Mouse (Mus musculus): ENCODE results near the gene Ednra.

The Ednra gene

DNA sequence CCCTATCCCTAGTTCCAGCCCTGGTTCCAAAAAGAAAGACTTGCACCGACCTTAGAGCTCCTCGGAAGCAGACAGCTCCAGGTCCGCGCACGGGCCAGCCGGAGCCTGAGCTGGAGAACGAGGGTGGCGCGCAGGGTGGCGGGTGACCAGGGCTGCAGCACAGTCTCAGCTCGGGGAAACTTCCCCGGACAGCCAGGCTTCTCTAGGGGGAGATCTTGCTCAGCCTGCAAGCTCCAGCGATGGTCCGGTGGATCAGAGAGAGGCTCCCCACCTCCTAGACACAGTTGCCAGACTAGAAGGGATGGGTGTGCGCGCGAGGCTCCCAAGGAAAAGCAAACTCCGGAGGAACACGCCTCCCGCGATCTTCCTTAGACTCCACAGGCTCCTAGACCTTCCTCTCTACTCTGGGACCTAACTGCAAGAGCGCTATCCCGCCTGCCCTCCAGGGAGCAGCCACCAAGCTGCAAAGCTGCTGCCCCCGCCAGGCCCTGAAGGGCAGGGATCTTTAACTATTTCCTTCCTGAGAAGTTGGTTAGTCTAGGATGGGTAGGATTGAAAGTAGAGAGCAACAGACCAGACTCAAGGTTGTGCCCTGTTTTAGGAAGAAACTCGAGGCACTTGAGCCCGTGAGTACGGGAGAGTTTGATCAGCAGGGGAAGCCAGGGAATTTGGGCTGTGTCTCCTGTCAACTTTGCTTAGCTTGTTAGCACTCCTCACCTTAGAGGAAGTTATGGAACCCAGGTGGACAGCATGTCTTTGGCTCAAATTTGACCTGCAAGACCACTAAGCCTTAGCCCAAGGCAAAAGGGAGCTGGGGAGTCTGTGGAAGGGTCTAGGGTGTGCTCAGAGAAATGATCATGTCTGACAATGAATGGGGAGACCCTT lies at the start of gene Ednra:
Ednra (minus strand) TSS at position 419 of the 885 bp plus-strand sequence.
- DNase-seq (ENCODE audit: low spot score in 2 of 2), result peak in 1 of 2 experiments; percentile 10

- no peak for DNase-seq (ENCODE audit: low spot score in 2 of 2)
These were observed 49.6 kb upstream of the Ednra start for GRCm38 (mm10) chr8:77773831-77774230.

- DNase-seq (ENCODE audit: low spot score in 2 of 2), result no peak
These were observed 49.0 kb upstream of the Ednra start for GRCm38 (mm10) chr8:77773256-77773655.

DNA sequence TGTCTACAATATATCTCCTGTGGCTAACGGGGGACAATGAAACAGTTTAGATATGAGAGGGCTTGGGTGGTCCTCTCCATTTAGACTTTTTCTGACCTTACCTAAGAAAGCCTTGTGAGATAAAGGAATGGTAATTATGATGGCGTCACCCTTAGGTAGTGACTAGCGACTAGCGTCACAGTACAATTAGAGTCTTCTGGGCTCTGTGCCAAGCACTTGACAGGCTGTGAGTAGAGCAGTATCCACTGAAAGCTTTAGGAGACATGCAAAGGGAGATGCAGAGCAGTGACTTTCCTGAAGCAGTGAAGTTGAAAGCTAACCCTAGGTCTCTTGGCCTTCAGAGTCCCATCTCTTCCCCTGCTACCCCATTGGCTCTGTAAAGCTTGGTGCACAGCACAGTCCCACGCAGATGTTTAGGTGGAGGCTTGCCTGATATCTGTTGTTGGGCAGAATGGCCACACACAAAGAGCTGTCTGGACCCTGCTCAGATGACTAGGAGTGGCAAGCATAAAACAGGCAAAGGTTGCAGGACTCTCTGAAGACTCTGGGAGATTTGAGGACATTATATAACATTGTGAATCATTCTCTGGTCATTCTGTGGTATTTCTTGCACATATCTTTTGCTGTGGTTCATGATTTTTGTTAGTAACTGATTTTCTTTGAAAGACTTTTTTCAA lies 48.1 kb upstream of the Ednra start:
- DNase-seq (ENCODE audit: low spot score in 2 of 2), result no peak

GRCm38 (mm10) chr8:77770966-77771365 lies 46.7 kb upstream of the Ednra start:
- DNase-seq (ENCODE audit: low spot score in 2 of 2), result no peak

DNA sequence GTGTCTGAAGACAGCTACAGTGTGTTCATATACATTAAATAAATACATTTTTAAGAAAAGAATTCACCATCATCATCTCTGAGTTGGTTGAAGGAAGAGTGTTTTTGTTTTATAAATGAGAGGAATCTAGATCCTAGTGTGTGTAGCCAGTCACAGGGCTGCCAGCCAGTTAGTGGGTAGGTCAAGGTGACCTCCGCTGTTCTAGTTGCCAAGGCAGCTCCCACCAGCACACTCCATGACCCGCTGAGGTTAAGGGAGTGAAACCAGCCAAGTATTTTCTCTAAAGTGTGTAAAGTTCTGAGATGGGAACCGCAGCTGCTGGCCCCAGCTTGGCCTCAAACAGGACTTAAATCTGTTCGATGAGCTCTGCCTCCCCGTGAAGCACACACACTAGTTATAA lies 44.7 kb upstream of the Ednra start:
- no peak for DNase-seq (ENCODE audit: low spot score in 2 of 2)

GRCm38 (mm10) chr8:77764253-77764652 lies 40.0 kb upstream of the Ednra start:
- no peak for DNase-seq (ENCODE audit: low spot score in 2 of 2)

- DNase-seq (ENCODE audit: low spot score in 2 of 2), result no peak
These were observed 38.7 kb upstream of the Ednra start for GRCm38 (mm10) chr8:77762967-77763366.

DNA sequence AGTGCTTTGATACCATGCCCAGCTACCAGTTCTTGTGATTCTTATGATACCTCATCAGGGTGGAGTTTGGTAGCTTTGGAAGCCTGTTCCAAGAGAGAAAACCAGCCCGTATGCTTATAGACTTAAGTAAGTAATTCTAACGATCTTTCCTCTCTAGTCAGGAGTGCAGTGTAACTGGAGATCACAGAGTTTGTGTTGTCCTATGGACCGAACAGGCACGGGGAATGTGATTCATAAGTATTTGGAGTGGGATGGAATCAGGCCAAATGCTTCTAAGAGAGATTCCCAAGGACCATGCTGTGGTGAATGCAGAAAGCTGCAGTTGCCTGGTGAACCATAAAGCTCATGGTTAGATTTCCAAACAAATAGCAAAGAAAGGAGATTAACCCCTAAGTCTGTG lies 31.2 kb upstream of the Ednra start:
- DNase-seq (ENCODE audit: low spot score in 2 of 2), result no peak

GRCm38 (mm10) chr8:77753796-77754195 lies 29.5 kb upstream of the Ednra start:
- no peak for DNase-seq (ENCODE audit: low spot score in 2 of 2)

- no peak for DNase-seq (ENCODE audit: low spot score in 2 of 2)
These were observed 27.8 kb upstream of the Ednra start for GRCm38 (mm10) chr8:77752041-77752440.

DNA sequence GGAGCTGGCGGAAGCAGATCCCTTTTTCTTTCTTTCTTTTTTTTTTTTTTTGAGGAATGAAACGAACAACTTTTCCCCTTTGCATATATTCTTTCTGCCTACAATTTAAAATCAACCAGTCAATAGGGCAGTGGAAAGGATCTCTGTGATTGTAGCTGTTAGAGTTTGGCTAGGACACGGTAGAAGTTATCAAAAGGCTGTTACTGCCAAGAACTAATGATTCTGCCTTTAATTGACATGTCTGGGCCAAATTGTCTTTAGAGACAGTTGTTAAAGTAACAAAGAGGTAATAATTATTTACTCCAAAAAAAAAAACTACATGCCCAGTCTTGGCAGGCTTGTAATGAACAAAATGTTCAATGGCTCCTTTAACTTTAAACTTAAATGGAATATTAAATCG lies 26.1 kb upstream of the Ednra start:
- DNase-seq (ENCODE audit: low spot score in 2 of 2), result no peak

- DNase-seq (ENCODE audit: low spot score in 2 of 2), result no peak
These were observed 20.2 kb upstream of the Ednra start for GRCm38 (mm10) chr8:77744476-77744875.

GRCm38 (mm10) chr8:77742395-77742794 lies 18.1 kb upstream of the Ednra start:
- no peak for DNase-seq (ENCODE audit: low spot score in 2 of 2)

GRCm38 (mm10) chr8:77741050-77741777 lies 16.9 kb upstream of the Ednra start:
- DNase-seq (ENCODE audit: low spot score in 2 of 2), result peak; percentile 6 to 11

DNA sequence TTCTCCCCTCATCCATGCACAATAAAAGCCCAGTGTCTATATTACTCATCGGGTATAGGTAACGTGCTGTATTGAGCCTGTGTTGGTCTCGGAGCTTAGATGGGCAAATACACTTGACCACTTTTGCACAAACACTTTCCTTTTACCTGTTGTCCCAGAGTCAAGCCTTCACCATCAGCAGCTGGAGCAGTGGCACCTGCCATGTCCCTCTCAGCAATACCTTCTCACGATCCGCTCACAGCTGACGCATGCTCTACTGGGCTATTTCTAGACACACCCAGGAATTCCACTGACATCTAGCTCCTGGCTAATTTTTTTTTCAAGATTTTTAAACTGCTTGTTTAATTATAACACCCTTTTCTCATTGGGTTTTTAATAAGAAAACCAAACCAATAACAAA lies 14.2 kb upstream of the Ednra start:
- DNase-seq (ENCODE audit: low spot score in 2 of 2), result no peak

- DNase-seq (ENCODE audit: low spot score in 2 of 2), result no peak
These were observed 13.1 kb upstream of the Ednra start for GRCm38 (mm10) chr8:77737327-77737726.

- no peak for DNase-seq (ENCODE audit: low spot score in 2 of 2)
These were observed 9.5 kb upstream of the Ednra start for GRCm38 (mm10) chr8:77733792-77734191.

- DNase-seq (ENCODE audit: low spot score in 2 of 2), result no peak
These were observed 8.7 kb upstream of the Ednra start for GRCm38 (mm10) chr8:77732964-77733363.

DNA sequence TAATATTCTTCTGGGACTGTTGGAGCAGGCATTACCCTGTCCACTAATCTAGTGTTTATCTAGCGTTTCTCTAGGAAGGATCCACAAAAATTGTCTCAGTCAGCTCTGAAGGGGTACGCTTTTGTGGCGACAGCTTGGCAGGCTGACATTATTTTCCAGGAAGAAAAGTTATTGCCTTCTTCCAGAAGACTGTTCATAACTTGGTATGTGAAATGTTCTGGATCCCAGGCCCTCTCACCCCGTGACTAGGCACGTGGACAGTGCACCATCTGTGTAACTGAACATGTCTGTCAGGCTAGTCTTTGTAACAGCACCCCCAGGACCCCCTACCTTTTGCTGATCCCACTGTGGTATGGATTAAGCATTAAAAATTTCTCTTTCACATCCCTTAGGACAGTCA lies 1.1 kb upstream of the Ednra start:
- DNase-seq (ENCODE audit: low spot score in 2 of 2), result no peak

- no peak for DNase-seq (ENCODE audit: low spot score in 2 of 2)
These were observed 674 bp downstream of the Ednra start for GRCm38 (mm10) chr8:77723534-77724045.

DNA sequence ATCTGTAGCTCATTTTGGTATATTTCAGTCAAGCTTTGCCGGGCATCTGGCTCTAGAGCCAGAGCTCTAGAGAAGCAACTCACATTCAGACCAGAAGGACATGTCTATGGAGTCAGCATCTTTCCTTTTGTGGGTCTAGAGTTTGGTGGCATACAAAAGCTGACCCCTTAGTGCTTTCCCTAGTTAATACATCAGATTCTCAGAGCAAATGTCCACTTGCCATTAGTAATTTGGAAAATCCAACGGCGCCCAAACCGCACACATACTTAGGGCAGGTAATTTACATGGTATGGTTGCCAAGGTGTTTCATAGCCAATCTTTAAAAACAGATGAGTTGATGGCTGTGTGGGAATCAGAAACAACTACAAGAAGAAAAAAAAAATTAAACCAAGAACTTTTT lies 1.2 kb downstream of the Ednra start:
- DNase-seq (ENCODE audit: low spot score in 2 of 2), result no peak
